Mouse (Mus musculus) ES-E14 (cell line): ENCODE data around the gene Prkar1b. TPM values are rescaled to one million over a fixed set of nuclear protein-coding genes. Genes with fewer than 3 reads are reported as not detected.

Source experiments
- DNase-seq: peaks from one replicate; pipeline ENCODE4 v3.0.0-alpha.2; 2013; ENCODE audit warnings: low read depth, low spot score
- H3K27ac ChIP-seq: 2 replicates; pipeline ENCODE4 v1.5.1; 2012; ENCODE audit warnings: low read depth, mild to moderate bottlenecking, low read length, moderate library complexity, mixed read lengths; ENCODE audit not compliant: poor library complexity, insufficient read depth, severe bottlenecking
- H3K36me3 ChIP-seq: 2 replicates; pipeline ENCODE4 v1.6.1; 2012; ENCODE audit warnings: mild to moderate bottlenecking, low read length, moderate library complexity, mixed read lengths; ENCODE audit not compliant: control insufficient read depth, poor library complexity, insufficient read depth, severe bottlenecking
- H3K4me1 ChIP-seq, 2 experiments: fragments of 150-350 bp in 1 of 2; sonication (generic) in 1 of 2; 2 replicates each; pipeline ENCODE4 v1.6.1; 2012; ENCODE audit warnings: low read length in 2 of 2, mild to moderate bottlenecking in 1 of 2, mixed read lengths in 1 of 2; ENCODE audit not compliant: control insufficient read depth in 2 of 2, insufficient read depth in 2 of 2, poor library complexity in 1 of 2
- H3K4me3 ChIP-seq, 2 experiments: fragments of 150-350 bp in 1 of 2; sonication (generic) in 1 of 2; 2 replicates each; pipeline ENCODE4 v1.5.1; 2012; ENCODE audit warnings: low read length in 2 of 2, low read depth in 1 of 2, mild to moderate bottlenecking in 1 of 2, mixed read lengths in 1 of 2; ENCODE audit not compliant: insufficient read depth in 1 of 2, poor library complexity in 1 of 2, severe bottlenecking in 1 of 2
- H3K9ac ChIP-seq: 2 replicates; pipeline ENCODE4 v1.6.1; 2012; ENCODE audit warnings: low read depth, mild to moderate bottlenecking, low read length, mixed read lengths; ENCODE audit not compliant: poor library complexity, insufficient read depth, severe bottlenecking
- H3K9me3 ChIP-seq: fragments of 150-350 bp; sonication (generic); 2 replicates; pipeline ENCODE4 v1.6.1; 2012; ENCODE audit warnings: low read depth, mild to moderate bottlenecking, low read length; ENCODE audit not compliant: control insufficient read depth, insufficient read depth
- CHD2 ChIP-seq: IDR thresholded peaks from 2 replicates; pipeline ENCODE4 v1.6.1; 2014; ENCODE audit warnings: mild to moderate bottlenecking, low read depth, low read length, inconsistent platforms
- HCFC1 ChIP-seq: IDR thresholded peaks from 2 replicates; pipeline ENCODE4 v1.6.1; 2012; ENCODE audit warnings: low read length, inconsistent platforms, borderline replicate concordance; ENCODE audit not compliant: insufficient read depth
- MAFK ChIP-seq: IDR thresholded peaks from 2 replicates; pipeline ENCODE4 v1.6.1; 2014; ENCODE audit warnings: mild to moderate bottlenecking, low read depth, low read length, inconsistent platforms; ENCODE audit not compliant: insufficient read depth
- ZC3H11A ChIP-seq: IDR thresholded peaks from 2 replicates; pipeline ENCODE4 v1.6.1; 2012; ENCODE audit warnings: low read depth, mild to moderate bottlenecking, inconsistent platforms, low read length, borderline replicate concordance
- ZNF384 ChIP-seq: IDR thresholded peaks from 2 replicates; pipeline ENCODE4 v1.6.1; 2012; ENCODE audit warnings: low read depth, low read length, inconsistent platforms
- in situ Hi-C, 2 experiments: fragments of 600-800 bp; cut with MboI; formaldehyde crosslinking; loops; one replicate each; pipeline ENCODE4 v1.15.1; 2025; ENCODE audit warnings: low sequenced_read_pairs in 2 of 2, inconsistent platforms in 1 of 2; ENCODE audit not compliant: unreplicated experiment in 2 of 2
- total RNA-seq: library from RNA; depleted of rRNA; stranded (reverse); fragments of 300-350 nt; gene quantifications from 2 replicates; pipeline ENCODE4 v1.2.3, GENCODE M21; 2012

Prkar1b gene
- total RNA-seq, 1 experiment = 3.8 TPM

GRCm38 (mm10) chr5:139143890-139144289, 5.9 kb downstream of the Prkar1b start:
- Histone ChIP-seq H3K36me3 (no peaks in the 10 kb centered on the region), H3K27ac (no peak overlapping the region), H3K9me3 (no peaks in the 10 kb centered on the region), H3K4me3 (no peak overlapping the region), H3K9ac (no peak overlapping the region), H3K4me1 (peaks cover 0 to 4% of the 10 kb centered on the region in 2 experiments; a peak in 1 of 4 replicates)
- in situ Hi-C loops = no loop called here
- DNase-seq = no peak
- TF ChIP-seq ZNF384 (no peak), MAFK (no peak), CHD2 (no peak), HCFC1 (no peak), ZC3H11A (no peak)

DNA sequence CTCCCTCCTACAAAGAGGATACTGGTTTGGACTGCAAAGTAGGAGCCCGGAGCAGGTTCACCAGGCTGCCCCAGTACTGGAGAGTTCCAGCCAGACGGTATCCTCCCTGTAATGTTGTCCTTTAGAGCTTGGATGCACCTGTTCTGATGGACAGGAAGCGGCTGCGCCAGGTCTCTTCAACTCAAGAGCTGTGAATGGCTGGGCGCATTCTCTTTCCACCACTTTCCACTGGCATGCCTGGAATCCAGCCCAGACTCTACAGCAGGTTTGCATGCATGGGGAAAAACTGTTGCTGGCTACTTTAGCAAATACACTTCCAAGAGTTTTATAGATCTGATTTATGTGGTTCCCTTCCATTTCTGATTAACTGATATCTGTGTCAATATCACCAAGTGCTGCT, 8.5 kb downstream of the Prkar1b start:
- Histone ChIP-seq H3K27ac (no peak overlapping the region), H3K36me3 (no peaks in the 10 kb centered on the region), H3K4me3 (no peak overlapping the region), H3K9ac (no peak overlapping the region), H3K4me1 (peaks cover 0 to 2% of the 10 kb centered on the region in 2 experiments; a peak in 1 of 4 replicates), H3K9me3 (no peaks in the 10 kb centered on the region)
- no peak for DNase-seq
- in situ Hi-C loops = no loop called here
- TF ChIP-seq HCFC1 (no peak), ZC3H11A (no peak), ZNF384 (no peak), CHD2 (no peak), MAFK (no peak)

GRCm38 (mm10) chr5:139140589-139140988, 9.2 kb downstream of the Prkar1b start:
- Histone ChIP-seq H3K4me1 (peaks cover 0 to 2% of the 10 kb centered on the region in 2 experiments; a peak in 1 of 4 replicates), H3K9ac (no peak overlapping the region), H3K4me3 (no peak overlapping the region), H3K9me3 (no peaks in the 10 kb centered on the region), H3K36me3 (no peaks in the 10 kb centered on the region), H3K27ac (no peak overlapping the region)
- no peak for DNase-seq
- in situ Hi-C loops = no loop called here
- no peak for TF ChIP-seq MAFK
- TF ChIP-seq HCFC1 = no peak
- no peak for TF ChIP-seq ZC3H11A
- TF ChIP-seq ZNF384 = no peak
- no peak for TF ChIP-seq CHD2

DNA sequence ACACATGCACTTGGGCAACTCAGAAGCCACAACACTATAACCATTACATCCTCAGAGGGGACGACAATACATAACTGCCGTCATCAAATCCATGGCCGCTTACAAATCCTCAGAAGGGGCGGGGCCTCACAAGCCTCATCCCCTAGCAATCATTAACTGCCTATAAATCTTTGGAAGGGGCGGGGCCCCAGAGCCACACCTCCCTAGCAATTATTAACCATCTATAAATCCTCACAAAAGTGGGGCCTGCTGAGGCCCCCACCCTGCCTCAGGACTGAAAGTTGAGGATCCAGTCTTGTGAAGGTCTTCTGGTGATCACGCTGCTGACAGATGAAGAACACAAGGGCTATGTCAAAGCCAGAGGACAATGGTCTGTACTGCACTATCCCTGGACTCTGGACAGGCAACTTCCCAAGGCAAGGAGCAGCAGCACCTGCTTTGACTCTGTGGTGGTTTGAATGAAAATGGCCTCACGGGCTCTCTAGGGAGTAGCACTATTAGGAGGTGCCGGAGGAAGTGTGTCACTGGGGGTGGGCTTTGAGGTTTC, 10.8 kb downstream of the Prkar1b start:
- Histone ChIP-seq H3K36me3 (no peaks in the 10 kb centered on the region), H3K27ac (no peak overlapping the region), H3K9ac (no peak overlapping the region), H3K4me3 (no peak overlapping the region), H3K4me1 (no peaks in the 10 kb centered on the region; a peak in 1 of 4 replicates), H3K9me3 (no peaks in the 10 kb centered on the region)
- no peak for DNase-seq
- no peak for TF ChIP-seq HCFC1
- no peak for TF ChIP-seq ZC3H11A
- TF ChIP-seq ZNF384 = no peak
- TF ChIP-seq MAFK = no peak
- no peak for TF ChIP-seq CHD2
- in situ Hi-C loops = no loop called here
